Mouse (Mus musculus) mouse embryonic stem cell (cell line): Measurements from ENCODE around the gene Prss57.

Source experiments
- in situ Hi-C, 2 experiments: fragments of 300-500 bp; cut with MboI; formaldehyde crosslinking; loops; 1 replicate in 1 of 2; 3 replicates in 1 of 2; pipeline ENCODE4 v1.14.3; 2019 to 2020; ENCODE audit warnings: low sequenced_read_pairs in 2 of 2, low pct_unique_long_range_greater_than_20kb in 1 of 2, mixed read lengths in 1 of 2; ENCODE audit not compliant: unreplicated experiment in 1 of 2

The Prss57 gene

DNA sequence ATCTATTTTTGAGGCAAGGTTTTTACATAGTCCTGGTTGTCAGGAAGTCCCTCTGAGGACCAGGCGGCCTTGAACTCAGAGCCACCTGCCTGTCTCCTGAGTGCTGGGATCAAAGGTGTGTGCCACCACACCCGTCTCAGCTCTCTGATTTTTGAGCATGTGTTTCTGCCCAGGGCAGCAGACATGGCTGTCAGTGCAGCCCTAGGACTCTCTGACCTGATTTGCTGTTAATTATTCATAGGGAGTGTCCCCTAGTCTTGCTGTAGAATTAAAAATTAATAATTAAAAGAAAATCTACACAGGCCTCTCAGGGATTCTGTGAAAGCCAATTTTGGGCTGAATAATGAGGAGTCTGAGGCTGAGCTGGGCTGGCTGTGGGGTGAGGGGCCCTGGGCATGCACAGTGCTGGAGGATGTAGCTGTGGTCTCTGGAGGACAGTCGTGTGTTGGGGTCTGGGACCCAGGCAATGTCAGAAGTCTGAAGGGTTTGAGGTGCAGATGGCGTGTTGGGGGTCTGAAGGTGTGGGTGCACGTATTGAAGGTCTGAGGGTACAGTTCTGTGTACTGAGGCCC is 23.6 kb upstream of the Prss57 start:
- in situ Hi-C loops: no loop called here

GRCm38 (mm10) chr10:79811736-79812637 is 21.2 kb upstream of the Prss57 start:
- in situ Hi-C loops: no loop called here

GRCm38 (mm10) chr10:79808728-79809127 is 18.0 kb upstream of the Prss57 start:
- in situ Hi-C loops: no loop called here

DNA sequence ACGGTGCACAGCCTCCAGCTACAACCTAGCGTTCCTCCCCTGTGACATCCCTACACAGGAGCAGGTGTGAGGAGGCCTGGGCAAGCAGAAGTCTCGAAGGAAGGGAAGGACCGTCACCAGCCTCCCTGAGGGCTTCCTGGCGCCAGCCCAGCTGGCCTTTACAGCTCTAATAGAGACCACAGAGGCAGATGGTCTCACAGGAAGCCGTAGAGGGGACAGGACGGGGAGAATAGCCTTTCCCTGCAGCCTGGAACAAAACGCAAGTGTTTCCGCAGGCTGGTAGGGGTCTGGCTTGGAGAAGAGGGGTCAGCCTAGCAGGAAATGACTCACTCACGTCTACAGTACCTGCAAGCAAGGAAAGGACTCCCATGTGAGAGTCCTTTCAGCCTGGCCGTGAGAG is 17.1 kb upstream of the Prss57 start:
- in situ Hi-C loops: no loop called here

DNA sequence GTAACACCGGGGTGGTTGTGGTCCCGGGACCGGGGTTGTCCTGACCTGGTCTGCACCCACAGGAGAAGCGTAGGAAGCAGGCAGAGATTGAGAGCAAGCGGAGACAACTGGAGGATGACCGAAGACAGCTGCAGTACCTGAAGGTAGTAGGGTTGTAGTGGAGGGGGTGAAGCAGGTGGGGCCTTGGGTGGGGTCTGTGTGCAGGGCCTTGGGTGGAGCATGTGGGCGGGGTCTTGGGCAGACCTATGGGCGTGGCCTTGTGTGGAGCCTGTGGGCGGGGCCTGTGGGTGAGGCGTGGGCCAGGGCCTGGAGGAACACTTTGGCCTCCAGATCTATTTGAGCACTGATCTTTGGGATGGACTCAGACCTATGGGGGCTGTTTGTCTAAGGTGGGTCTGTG is 16.2 kb upstream of the Prss57 start:
- in situ Hi-C loops: no loop called here

- in situ Hi-C loops: no loop called here
Observed at GRCm38 (mm10) chr10:79806331-79806730, 15.6 kb upstream of the Prss57 start.

- in situ Hi-C loops: no loop called here
Observed at GRCm38 (mm10) chr10:79805636-79806035, 14.9 kb upstream of the Prss57 start.

DNA sequence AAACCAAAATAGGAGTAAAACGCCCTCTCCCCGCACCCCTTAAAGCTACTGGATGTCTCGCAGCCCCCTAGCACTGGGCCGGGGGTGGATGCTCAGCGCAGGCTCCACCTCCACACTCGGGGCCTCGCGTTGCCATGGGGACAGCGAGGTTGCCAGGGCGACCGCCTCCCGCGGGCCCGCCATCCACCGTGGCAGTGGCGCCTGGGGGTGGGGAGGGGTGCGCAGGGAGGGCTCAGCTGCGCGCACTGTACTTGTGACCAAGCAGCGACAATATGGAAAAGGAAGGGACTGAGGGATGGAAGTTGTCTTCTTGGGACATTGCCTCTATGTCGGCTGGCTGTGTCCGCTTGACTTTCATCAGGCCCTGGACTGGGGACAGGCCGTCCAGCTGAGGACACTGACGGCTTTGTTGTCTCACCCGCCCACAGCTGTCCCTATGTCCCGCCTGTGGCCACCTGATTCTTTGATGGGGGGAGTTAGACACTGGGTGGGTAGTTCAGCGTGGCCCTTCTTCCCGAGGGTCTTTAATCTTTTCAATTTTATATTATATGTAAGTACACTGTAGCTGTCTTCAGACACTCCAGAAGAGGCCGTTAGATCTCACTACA is 13.1 kb upstream of the Prss57 start:
- in situ Hi-C loops: no loop called here

GRCm38 (mm10) chr10:79802331-79802971 is 11.7 kb upstream of the Prss57 start:
- in situ Hi-C loops: no loop called here

DNA sequence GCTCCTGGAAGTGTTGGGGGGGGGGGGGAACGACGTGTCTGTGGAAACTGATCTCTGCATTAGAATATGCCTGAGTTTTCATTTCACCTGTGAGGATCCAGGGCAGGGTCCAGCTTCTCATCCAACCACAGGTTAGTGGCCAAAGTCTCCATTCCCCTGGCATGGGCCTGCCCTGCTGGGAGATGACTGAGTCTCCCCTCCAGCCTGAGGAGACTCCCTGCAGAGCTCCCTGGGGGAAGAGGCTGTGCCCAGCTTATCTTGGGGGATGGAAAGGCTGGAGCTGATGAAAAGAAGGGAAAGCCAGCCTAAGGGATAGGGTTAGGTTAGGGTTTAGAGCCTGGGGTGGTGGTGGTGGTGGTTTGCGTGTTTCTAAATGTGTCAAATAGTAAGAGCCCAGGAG is 11.1 kb upstream of the Prss57 start:
- in situ Hi-C loops: no loop called here

GRCm38 (mm10) chr10:79800508-79800907 is 9.7 kb upstream of the Prss57 start:
- in situ Hi-C loops: no loop called here

GRCm38 (mm10) chr10:79798289-79798928 is 7.6 kb upstream of the Prss57 start:
- in situ Hi-C loops: no loop called here

- in situ Hi-C loops: no loop called here
Observed at GRCm38 (mm10) chr10:79797326-79797725, 6.6 kb upstream of the Prss57 start.

DNA sequence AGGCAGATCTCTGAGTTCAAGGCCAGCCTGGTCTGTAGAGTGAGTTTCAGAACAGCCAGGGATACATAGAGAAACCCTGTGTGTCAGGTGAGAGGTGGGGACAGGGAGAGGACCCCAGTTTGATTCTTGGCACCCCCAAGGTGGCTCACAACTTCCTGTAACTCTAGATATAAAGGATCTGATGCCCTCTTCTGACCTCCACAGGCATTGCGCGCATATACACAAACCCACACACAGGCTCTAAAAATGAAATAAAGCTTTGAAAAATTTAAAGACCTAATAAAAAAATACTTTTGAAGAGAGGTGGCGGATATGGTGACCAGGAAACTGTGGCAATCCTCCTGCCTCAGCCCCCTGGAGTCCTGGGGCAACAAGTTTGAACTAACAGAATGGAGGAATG is 5.1 kb upstream of the Prss57 start:
- in situ Hi-C loops: no loop called here

DNA sequence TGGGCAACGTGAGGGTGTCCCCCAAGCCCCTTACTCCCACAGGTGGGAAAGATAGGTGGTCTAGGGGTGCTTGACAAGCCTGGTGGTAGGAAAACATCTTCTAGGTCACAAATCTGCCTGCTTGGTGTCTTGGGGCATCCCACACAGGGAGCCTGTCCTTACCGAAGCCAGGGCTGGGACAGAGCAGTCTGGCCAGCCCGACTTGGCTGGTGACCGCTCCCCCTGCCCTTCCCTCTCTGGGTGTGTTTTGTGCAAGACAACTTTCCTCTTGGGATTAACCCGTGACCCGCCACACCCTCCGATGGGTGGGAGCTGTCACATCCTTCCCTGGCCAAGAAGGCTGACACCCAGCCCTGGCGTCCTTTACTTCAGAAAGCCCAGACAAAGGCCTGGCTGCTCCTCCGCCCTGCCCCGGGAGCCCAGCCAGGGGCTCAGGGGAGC is 3.8 kb upstream of the Prss57 start:
- in situ Hi-C loops: no loop called here

GRCm38 (mm10) chr10:79793738-79794490 is 3.2 kb upstream of the Prss57 start:
- in situ Hi-C loops: no loop called here

- in situ Hi-C loops: no loop called here
Observed at GRCm38 (mm10) chr10:79793051-79793737, 2.4 kb upstream of the Prss57 start, which contains the start of gene Palm. TSS of gene Palm (plus strand) at chr10:79793572.
